Mouse (Mus musculus) cerebellum, adult (tissue): Measurements from ENCODE around the gene Vmn1r210.
"Not testable (repeated sequence)": the region's sequence is repeated elsewhere in the genome, so short reads cannot be mapped to it uniquely, and the experiment has no call there.

ENCODE experiments used
- ATAC-seq: cut with Nextera tagmentation; 2 replicates; pipeline ENCODE4 v1.9.2; 2017; ENCODE audit warnings: mild to moderate bottlenecking, moderate library complexity, mixed read lengths; ENCODE audit not compliant: insufficient number of reproducible peaks, low FRiP score, low TSS enrichment

The Vmn1r210 gene

DNA sequence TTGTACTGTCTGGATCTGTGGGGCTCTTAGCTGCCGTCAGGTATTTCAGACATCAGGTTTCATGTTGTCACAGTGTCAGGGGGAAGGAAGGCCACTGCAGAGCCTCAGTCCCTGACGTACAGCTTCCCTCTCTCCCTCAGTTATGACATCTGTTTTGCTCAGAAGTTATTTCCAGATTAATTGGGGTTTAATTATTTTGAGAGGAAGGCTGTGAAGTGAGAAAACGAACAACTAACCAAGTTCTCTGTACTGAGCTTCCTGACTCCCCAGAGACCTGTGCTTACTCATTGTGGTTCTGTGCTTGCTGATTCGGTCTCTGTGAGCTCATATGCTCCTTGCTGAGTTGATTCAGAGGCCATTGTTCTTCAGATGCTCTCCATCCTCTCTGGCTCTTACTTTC, at the start of gene Vmn1r210:
Vmn1r210 (minus strand) TSS at position 101 of the 400 bp plus-strand sequence.
- ATAC-seq, result no peak

DNA sequence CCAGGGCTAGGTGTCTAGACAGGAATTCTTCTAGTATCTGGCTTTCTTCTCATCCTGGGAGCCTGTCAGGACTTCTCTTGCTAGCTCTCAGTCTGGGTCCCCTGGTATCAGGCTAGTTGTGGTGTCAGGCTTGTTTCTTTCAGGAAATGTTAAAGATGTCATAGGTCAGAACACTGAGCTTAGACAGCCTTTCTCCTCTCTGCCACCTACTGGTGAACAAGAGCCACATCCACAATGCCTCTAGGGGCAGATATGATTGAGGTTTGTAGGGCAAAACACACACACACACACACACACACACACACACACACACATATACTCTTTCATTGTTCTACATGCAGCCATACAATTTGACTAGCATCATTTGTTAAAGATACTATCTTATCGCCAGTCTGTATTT, 48.1 kb upstream of the Vmn1r210 start:
- no peak for ATAC-seq

DNA sequence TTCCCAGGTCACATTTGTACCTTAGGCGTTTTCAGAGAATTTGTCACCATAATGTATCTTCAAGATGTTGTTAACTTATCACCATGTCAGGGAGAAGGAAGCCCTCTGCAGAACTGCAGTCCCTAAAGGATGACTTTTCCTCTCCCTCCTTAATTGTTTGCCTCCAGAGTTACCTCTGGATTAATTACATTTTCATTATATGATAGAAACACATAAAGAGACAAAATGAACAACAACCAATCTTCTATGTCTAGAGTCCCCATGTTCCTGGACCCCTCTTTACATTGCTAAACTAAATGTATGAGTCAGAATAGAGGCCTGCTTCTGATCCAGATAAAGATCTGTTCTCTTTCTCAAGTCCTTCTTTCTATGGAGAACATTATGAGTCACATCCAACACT, 26.3 kb upstream of the Vmn1r210 start, which contains the start of gene Vmn1r211:
Vmn1r211 (minus strand) TSS at position 101 of the 400 bp plus-strand sequence.
- no peak for ATAC-seq

DNA sequence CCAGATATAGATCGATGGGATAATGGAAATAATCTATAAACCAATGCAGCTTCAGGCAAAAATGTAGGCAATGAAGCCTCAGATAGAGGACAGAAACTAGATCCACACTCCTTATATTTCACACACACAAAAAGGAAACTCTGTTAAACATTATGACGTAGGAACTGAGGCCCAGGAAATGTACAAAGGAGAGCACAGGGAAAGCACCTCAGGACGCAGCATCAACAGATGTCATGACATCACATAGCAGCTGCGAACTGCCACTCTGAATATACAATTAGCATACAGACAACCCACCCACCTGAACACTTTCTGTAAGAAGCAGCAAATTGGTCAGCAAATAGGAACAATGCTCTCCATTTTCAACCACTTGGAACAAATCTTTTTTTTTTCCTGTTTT, 23.6 kb upstream of the Vmn1r210 start:
- ATAC-seq, result no peak

DNA sequence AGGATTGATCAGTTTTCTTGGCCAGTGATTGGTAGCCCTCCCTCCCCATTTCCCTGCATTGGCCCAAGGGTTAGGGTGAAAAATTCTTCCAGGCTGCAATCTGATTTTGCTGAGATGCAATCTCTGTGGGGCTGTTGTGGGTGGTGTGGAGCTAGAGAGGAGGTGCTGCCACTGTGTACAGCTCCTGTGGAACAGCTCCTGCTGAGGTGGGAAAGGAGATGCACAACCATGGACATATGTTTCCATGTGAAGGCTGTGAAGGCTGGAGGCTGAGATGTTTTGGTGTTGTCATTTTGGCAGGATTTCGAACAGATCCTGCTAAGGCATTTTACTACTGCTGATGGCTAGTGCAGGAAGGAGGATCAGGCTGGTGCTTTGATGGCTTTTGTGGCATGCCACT, 15.7 kb upstream of the Vmn1r210 start:
- ATAC-seq, result no peak

DNA sequence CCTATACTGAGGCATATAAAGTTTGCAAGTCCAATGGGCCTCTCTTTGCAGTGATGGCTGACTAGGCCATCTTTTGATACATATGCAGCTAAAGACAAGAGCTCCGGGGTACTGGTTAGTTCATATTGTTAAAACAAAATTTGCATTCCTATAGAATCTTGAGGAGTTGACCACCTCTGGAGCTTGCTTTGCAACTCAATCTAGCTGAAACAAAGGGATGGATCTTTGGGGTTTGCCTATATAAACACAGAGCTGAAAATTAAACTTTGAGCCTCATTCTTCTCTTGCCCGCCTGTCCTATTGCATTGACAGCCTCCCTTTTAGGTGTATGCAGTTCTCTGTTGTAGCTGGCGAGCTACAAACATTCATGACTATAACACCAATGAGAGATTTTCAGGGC, 13.2 kb upstream of the Vmn1r210 start:
- not testable (repeated sequence) for ATAC-seq

DNA sequence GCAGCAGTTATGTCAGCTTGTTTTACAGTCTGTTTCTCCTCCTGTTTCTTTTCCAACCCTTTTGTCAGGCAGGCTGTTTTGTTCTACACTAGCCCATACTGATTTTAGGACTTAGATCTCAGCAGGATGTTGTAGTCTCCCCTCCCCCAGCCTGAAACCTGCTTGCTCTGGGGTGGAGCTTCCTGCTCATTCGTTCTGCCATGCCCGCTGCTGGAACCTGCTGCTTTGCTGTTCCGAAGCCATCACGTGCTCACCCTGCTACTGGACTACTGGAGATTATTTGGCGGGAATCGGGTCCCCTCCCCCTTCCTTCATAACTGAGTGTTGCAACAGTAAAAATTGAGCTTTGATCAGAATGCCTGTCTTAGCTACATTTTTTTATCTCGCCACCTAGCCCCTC, 1.8 kb downstream of the Vmn1r210 start:
- ATAC-seq, result not testable (repeated sequence)

DNA sequence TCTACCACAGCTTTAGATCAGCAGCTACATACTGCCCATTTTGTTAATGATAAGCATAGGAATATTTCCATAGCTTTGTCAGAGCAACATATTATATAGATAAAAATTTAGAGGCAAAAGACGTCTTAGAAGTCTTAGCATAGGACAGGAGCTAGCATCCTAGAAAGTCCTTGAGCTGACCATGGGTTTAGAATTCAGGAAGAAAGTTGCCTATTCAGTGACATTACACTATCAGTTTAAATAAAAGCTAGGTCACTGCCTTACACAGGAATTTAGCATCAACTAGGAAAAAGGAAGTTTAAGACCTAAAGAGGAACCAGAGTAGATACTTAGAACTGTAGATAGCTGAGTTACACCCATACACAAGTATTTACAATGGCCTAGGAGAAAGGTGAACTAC, 9.5 kb downstream of the Vmn1r210 start:
- ATAC-seq, result not testable (repeated sequence)

DNA sequence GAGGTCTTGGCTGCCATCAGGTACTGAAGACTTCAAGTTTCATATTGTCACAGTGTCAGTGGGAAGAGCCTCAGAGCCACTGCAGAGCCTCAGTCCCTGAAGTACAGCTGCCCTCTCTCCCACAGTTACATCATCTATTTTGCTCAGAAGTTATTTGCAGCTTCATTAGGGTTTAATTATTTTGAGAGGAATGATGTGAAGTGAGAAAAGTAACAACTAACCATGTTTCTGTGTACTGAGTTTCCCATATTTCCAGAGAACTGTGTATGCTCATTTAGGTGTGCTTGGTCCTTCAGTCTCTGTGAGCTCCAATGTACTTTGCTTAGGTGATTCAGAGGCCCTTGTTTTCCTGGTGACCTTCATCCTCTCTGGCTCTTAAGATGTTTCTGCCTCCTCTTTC, 21.6 kb downstream of the Vmn1r210 start, which contains the start of gene Vmn1r209:
Vmn1r209 (minus strand) TSS at position 101 of the 400 bp plus-strand sequence.
- ATAC-seq, result not testable (repeated sequence)

DNA sequence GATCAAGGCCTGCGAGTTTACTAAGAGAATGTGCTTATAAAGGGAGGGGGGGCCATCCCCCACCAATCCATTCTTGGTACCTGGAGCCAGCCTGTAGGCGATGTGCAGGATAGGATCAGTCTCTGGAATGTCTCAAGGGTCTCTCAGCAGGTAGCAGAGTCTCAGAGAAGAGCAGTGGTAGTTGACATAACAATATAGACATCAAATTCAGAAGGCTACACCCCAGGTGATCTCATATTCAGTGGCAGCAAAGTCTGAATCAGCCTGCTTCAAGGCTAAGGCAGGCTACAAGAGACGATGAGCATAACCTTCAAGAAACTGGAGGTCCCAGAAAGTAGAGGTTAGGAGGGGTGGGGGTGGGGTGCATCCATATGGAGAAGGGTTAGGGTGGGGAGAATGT, 43.1 kb downstream of the Vmn1r210 start:
- not testable (repeated sequence) for ATAC-seq

DNA sequence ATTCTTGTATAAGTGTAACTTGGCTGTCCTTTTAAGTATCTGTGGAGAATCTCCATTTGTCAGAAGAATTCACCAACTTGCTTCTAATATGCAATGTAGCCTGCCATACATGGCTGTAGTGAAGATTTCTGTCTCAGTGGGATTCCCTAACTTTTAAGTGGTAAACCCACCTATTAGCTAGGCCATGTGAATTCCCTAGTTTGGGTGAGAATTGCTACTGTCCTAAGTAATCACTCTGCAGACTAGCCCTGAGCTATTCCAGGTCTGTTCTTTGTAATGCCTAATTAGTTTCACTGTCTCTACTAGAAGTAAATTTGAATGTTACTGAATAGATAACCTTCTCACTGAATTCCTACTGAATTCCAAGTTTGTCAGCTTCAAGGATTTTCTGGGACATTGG, 47.0 kb downstream of the Vmn1r210 start:
- ATAC-seq, result not testable (repeated sequence)

DNA sequence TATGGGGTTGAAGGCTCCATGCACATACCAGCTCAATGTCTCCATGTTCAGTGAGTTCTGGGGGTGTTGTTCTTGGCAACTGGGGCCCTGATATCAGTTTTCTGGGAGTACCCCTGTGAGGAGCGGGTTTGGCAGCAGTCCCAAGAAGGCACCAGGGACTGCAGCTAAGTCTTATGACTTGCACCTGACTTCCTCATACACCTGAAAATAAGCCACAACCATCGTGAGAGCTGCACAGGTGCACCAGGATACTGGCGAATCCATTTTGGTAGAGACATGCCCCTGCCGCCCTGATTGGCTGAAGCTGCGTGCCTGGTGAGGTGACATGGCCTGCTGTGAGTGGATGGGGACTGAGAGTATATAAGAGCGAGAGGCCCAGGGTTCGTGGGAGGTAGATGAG, 53.8 kb downstream of the Vmn1r210 start, which contains the start of gene Vmn1r208:
Vmn1r208 (minus strand) TSS at position 101 of the 400 bp plus-strand sequence.
- not testable (repeated sequence) for ATAC-seq
